Mouse (Mus musculus): ENCODE measurements around the gene Bsn. TPM values are rescaled to one million over a fixed set of nuclear protein-coding genes. Genes with fewer than 3 reads are reported as not detected.

Gene Bsn
- polyA plus RNA-seq, 1 experiment from 2014 or later: 0.76 TPM

DNA sequence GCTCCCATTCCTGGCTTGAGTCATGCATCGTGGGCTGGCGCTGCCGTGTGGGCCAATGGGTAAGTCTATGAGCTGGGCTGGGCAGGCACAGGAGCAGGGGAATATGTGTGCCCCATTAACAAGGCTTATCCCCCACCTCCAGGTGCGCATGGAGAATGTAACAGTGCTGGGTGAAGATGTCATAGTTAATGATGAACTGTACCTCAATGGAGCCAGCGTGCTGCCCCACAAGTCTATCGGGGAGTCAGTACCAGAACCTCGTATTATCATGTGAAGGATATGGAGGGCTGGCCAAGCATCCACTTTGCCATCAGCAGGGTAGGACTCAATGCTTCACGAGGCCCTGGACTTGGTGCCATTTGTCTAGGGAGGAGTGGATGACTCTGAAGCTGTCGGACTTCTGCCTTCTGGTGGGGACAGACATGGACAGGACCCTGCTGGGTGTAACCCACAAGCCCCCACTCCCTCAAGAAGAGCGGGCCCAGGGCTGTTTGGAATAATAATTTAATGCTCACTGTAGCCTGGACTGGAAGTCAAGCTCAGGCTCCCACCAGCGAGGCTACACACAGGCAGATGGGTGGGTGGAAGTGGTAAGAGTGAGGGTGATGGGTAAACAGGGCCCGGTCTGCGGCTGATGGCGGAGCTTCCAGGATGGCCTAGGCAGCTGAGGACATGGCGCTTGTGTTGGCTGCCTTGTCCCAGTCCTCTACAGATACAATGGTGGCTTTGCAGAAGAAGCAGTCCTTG, 138.8 kb downstream of the Bsn start:
- Histone ChIP-seq H3K27me3 (ENCODE audit: control insufficient read depth, insufficient read depth, low read length) (no peaks in the 10 kb centered on the region), H3K36me3 (ENCODE audit: control insufficient read depth, insufficient read depth, low read length) (peaks cover 51% of the 10 kb centered on the region), H3K4me2 (replicated peaks; ENCODE audit: low read depth, low read length) (no peak overlapping the region), H3K4me1 (ENCODE audit: control insufficient read depth, insufficient read depth, low read length) (peaks cover 22% of the 10 kb centered on the region), H3K9ac (ENCODE audit: low read depth, low read length) (no peak overlapping the region), H3K4me3 (ENCODE audit: low read length) (no peak overlapping the region), H3K27ac (ENCODE audit: low read depth, low read length) (no peak overlapping the region), H3K9me3 (ENCODE audit: control insufficient read depth, low read length) (no peaks in the 10 kb centered on the region)
- 93% methylated on average over 15 of the region's 15 CpGs for WGBS
- ATAC-seq (ENCODE audit: low FRiP score, low TSS enrichment): no peak

DNA sequence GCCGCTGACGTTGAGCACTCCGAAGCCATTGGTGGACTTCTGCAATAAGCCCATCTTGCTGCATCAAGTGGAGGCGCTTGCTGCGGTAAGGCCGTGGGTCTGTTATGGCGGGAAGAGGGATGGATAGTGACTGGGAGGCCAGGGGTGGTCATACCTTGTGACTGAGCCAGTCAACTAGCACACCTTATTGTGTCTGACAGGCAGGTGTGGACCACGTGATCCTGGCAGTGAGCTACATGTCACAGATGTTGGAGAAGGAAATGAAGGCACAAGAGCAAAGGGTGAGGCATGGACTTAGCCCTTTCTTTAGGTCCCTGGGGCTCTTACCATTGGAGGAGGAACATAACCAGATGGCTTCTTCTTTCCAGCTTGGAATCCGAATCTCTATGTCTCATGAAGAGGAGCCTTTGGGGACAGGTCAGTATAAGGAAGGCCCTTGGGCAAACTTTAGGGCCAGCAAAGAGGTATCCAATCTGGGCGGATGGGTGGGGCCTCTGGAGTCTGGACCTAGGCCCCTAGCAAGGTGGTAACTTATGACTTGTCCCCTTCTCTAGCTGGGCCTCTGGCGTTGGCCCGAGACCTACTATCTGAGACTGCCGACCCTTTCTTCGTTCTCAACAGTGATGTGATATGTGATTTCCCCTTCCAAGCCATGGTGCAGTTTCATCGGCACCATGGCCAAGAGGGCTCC, 140.5 kb downstream of the Bsn start:
- Histone ChIP-seq H3K4me2 (replicated peaks; ENCODE audit: low read depth, low read length) (peak overlapping the region; percentile 87), H3K27me3 (ENCODE audit: control insufficient read depth, insufficient read depth, low read length) (no peaks in the 10 kb centered on the region), H3K36me3 (ENCODE audit: control insufficient read depth, insufficient read depth, low read length) (peaks cover 53% of the 10 kb centered on the region), H3K27ac (ENCODE audit: low read depth, low read length) (peak overlapping the region; percentile 71), H3K9me3 (ENCODE audit: control insufficient read depth, low read length) (no peaks in the 10 kb centered on the region), H3K9ac (ENCODE audit: low read depth, low read length) (peak overlapping the region; percentile 70), H3K4me3 (ENCODE audit: low read length) (peak overlapping the region; percentile 84), H3K4me1 (ENCODE audit: control insufficient read depth, insufficient read depth, low read length) (peaks cover 22% of the 10 kb centered on the region)
- ATAC-seq (ENCODE audit: low FRiP score, low TSS enrichment): no peak
- whole genome bisulfite sequencing: 43% methylated on average over 15 of the region's 15 CpGs

DNA sequence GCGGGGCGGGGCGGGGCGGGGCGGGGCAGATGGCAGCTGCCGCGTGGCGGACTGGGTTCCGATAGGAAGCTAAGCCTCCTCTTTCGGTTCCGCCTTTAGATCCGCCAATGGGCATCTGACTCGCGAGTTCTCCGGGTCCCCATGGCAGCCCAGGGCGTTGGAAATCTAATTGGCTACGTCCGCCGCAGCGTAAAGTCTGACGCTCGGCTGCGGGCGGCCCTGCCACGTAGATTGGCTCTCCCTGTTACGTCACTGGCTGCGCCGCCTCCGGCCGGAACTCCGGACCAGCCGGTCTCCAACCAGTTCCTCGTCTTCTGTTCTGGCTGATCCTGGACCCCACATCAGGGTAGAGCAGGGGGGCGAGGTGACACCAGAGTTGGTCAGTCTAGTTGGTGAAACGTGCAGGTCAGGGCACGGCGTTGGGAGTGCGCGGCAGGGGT, 141.1 kb downstream of the Bsn start, which contains the start of gene Gmppb:
Gene Gmppb, plus strand, starts transcription at position 227 of the 440 bp plus-strand sequence.
- H3K4me1 ChIP-seq (ENCODE audit: control insufficient read depth, insufficient read depth, low read length): peaks cover 22% of the 10 kb centered on the region
- H3K27ac ChIP-seq (ENCODE audit: low read depth, low read length): peak within 1 kb of the TSS; percentile 71
- H3K4me3 ChIP-seq (ENCODE audit: low read length): peak within 1 kb of the TSS; percentile 84
- no peaks in the 10 kb centered on the region for H3K27me3 ChIP-seq (ENCODE audit: control insufficient read depth, insufficient read depth, low read length)
- peak within 1 kb of the TSS; percentile 87 for H3K4me2 ChIP-seq (replicated peaks; ENCODE audit: low read depth, low read length)
- no peaks in the 10 kb centered on the region for H3K9me3 ChIP-seq (ENCODE audit: control insufficient read depth, low read length)
- H3K36me3 ChIP-seq (ENCODE audit: control insufficient read depth, insufficient read depth, low read length): peaks cover 51% of the 10 kb centered on the region
- peak; percentile 93 for ATAC-seq (ENCODE audit: low FRiP score, low TSS enrichment)
- H3K9ac ChIP-seq (ENCODE audit: low read depth, low read length): peak within 1 kb of the TSS; percentile 70
- under 1% methylated on average over 36 of the region's 39 CpGs for WGBS

DNA sequence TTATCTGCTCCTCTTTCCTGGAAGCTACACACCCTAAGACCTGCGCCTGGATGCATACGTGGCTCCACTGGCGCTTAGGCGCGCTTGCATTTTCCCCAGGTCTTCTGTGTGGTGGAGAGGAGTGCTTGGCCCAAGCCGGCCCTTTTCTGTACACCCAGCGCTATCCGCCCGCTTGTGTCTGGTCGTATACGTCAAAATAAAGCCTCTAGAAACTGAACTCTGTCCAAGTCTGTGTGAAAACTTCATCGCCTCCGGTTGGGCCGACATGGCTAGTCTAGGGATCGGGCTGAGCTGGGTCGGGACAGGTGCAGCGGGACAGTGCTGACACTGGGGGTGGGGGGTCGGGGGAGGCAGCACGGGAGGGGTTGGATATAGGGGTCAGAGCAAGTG, 141.6 kb downstream of the Bsn start:
- Histone ChIP-seq H3K4me1 (ENCODE audit: control insufficient read depth, insufficient read depth, low read length) (peaks cover 22% of the 10 kb centered on the region), H3K9me3 (ENCODE audit: control insufficient read depth, low read length) (no peaks in the 10 kb centered on the region), H3K4me2 (replicated peaks; ENCODE audit: low read depth, low read length) (peak overlapping the region; percentile 87), H3K27me3 (ENCODE audit: control insufficient read depth, insufficient read depth, low read length) (no peaks in the 10 kb centered on the region), H3K9ac (ENCODE audit: low read depth, low read length) (peak overlapping the region; percentile 70), H3K36me3 (ENCODE audit: control insufficient read depth, insufficient read depth, low read length) (peaks cover 46% of the 10 kb centered on the region), H3K27ac (ENCODE audit: low read depth, low read length) (peak overlapping the region; percentile 63; the same call in 1 of the 2 replicates), H3K4me3 (ENCODE audit: low read length) (peak overlapping the region; percentile 84)
- peak; percentile 60 for ATAC-seq (ENCODE audit: low FRiP score, low TSS enrichment)
- WGBS: under 1% methylated on average over 19 of the region's 19 CpGs

DNA sequence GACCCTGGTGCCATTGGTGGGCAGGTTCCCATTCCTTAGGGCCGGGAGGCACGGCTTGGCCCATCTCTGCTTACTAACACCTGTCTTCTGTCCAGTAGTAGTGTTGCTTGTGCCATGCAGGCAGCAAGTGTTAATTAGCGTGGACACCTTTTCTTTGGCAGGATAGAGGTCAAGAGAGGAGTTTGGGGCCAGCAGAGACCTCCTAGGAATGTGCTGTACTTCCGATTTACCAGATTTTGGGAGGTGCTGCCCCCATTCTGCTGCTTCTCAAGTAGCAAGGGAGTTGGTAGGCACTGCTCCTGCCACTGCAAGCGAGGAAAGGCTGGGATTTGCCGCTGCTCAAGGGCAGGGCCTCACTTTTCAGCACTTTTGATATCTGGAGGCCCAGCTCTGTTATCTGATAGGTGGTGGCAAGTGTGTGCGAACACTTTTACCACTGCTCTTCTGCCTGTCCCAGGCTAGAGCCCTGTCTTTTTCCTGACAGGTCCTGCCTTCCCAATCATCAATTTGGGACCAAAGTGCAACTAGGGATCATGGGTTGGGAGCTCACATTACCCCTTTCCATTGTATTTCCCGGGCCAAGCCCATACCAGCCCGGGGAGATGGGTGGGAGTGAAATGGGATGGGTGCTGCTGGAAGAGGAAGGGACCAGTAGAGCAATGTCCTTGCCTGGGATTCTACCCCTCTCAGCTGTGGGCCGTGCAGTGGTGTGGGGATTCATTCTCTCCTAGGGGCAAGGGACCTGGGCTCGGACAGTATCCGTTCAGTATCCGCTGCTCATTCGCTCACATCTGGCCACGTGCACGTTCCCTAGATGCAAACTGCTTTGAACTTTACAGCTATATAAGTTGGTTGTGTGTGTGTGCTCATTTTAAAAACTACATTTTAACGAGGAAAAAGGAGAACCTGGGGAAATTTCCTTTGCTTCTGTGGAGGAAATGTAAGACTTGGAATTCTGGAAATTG, 142.3 kb downstream of the Bsn start:
- Histone ChIP-seq H3K9me3 (ENCODE audit: control insufficient read depth, low read length) (no peaks in the 10 kb centered on the region), H3K9ac (ENCODE audit: low read depth, low read length) (peak overlapping the region; percentile 70), H3K4me2 (replicated peaks; ENCODE audit: low read depth, low read length) (peak overlapping the region; percentile 87), H3K27me3 (ENCODE audit: control insufficient read depth, insufficient read depth, low read length) (no peaks in the 10 kb centered on the region), H3K27ac (ENCODE audit: low read depth, low read length) (peak overlapping the region; percentile 63; the same call in 1 of the 2 replicates), H3K4me3 (ENCODE audit: low read length) (peak overlapping the region; percentile 84), H3K4me1 (ENCODE audit: control insufficient read depth, insufficient read depth, low read length) (peaks cover 16% of the 10 kb centered on the region), H3K36me3 (ENCODE audit: control insufficient read depth, insufficient read depth, low read length) (peaks cover 49% of the 10 kb centered on the region)
- ATAC-seq (ENCODE audit: low FRiP score, low TSS enrichment): no peak
- WGBS: 41% methylated on average over 17 of the region's 17 CpGs

DNA sequence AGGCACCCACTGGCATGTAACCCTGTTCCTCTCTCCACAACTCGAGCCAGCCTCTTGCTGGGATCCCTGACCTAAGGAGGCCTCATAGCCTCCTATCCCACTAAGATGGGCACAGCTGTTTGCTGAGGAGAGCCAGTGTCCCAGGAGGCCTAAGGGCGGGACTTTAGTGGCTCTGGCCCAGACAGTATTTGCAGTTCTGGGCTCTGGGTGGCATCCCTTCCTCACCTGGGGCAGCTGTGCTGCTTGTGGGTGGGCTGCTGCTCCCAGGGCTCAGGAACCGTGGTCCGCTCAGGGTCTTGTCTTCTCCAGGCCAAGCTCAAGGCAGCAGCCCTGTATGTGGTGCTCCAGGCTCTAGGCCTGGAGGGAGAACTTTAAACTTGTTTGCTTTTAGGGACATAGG, 143.6 kb downstream of the Bsn start:
- peaks cover 54% of the 10 kb centered on the region for H3K36me3 ChIP-seq (ENCODE audit: control insufficient read depth, insufficient read depth, low read length)

More for the DNA sequence above, 143.6 kb downstream of the Bsn start:
- H3K27ac ChIP-seq (ENCODE audit: low read depth, low read length): no peak overlapping the region
- no peaks in the 10 kb centered on the region for H3K9me3 ChIP-seq (ENCODE audit: control insufficient read depth, low read length)
- 87% methylated on average over 4 of the region's 4 CpGs for WGBS
- no peak overlapping the region for H3K4me2 ChIP-seq (replicated peaks; ENCODE audit: low read depth, low read length)
- H3K9ac ChIP-seq (ENCODE audit: low read depth, low read length): no peak overlapping the region
- H3K4me1 ChIP-seq (ENCODE audit: control insufficient read depth, insufficient read depth, low read length): peaks cover 11% of the 10 kb centered on the region
- H3K27me3 ChIP-seq (ENCODE audit: control insufficient read depth, insufficient read depth, low read length): no peaks in the 10 kb centered on the region
- ATAC-seq (ENCODE audit: low FRiP score, low TSS enrichment): no peak
- no peak overlapping the region for H3K4me3 ChIP-seq (ENCODE audit: low read length)

Small RNA genes within 50 kb of the gene (microRNA-seq; reads per million reads assigned to microRNA genes)
- gene Gm47303 (not detected), gene Mir7088 (not detected)

Other genes starting within 250 kb of the Bsn start
- gene Traip, start 240.2 kb downstream of the Bsn start, polyA plus RNA-seq (2014; fragmentation: Nextera tagmentation; extraction: Ambion mirVana): 23.7 and 24.5 TPM in 2 replicates
- gene Uba7, start 214.9 kb downstream of the Bsn start, polyA plus RNA-seq (2014; fragmentation: Nextera tagmentation; extraction: Ambion mirVana): 25.7 and 28.0 TPM in 2 replicates
- gene Gm20661, start 207.3 kb downstream of the Bsn start, polyA plus RNA-seq (2014; fragmentation: Nextera tagmentation; extraction: Ambion mirVana): 4.8 and 5.5 TPM in 2 replicates
- gene Inka1, start 204.5 kb downstream of the Bsn start, polyA plus RNA-seq (2014; fragmentation: Nextera tagmentation; extraction: Ambion mirVana): 64.1 and 69.0 TPM in 2 replicates
- gene Cdhr4, start 197.9 kb downstream of the Bsn start, polyA plus RNA-seq (2014; fragmentation: Nextera tagmentation; extraction: Ambion mirVana): 8.8 and 9.6 TPM in 2 replicates
- 0.61 and 0.63 TPM in 2 replicates for gene Gm20662, start 194.0 kb downstream of the Bsn start, polyA plus RNA-seq (2014; fragmentation: Nextera tagmentation; extraction: Ambion mirVana)
- gene Ip6k1, start 187.9 kb downstream of the Bsn start, polyA plus RNA-seq (2014; fragmentation: Nextera tagmentation; extraction: Ambion mirVana): 21.2 and 28.4 TPM in 2 replicates
- 19.8 and 20.8 TPM in 2 replicates for gene Gmppb, start 141.1 kb downstream of the Bsn start, polyA plus RNA-seq (2014; fragmentation: Nextera tagmentation; extraction: Ambion mirVana)
- gene Amigo3, start 137.2 kb downstream of the Bsn start, polyA plus RNA-seq (2014; fragmentation: Nextera tagmentation; extraction: Ambion mirVana): 1.6 and 2.1 TPM in 2 replicates
- gene Mst1, start 109.9 kb downstream of the Bsn start, polyA plus RNA-seq (2014; fragmentation: Nextera tagmentation; extraction: Ambion mirVana): not detected in 2 replicates
- gene Rnf123, start 107.0 kb downstream of the Bsn start, polyA plus RNA-seq (2014; fragmentation: Nextera tagmentation; extraction: Ambion mirVana): 20.0 and 30.9 TPM in 2 replicates
- 55.2 and 57.8 TPM in 2 replicates for gene Apeh, start 95.8 kb downstream of the Bsn start, polyA plus RNA-seq (2014; fragmentation: Nextera tagmentation; extraction: Ambion mirVana)
- 60.7 and 129 TPM in 2 replicates for gene Dag1, start 73.6 kb upstream of the Bsn start, polyA plus RNA-seq (2014; fragmentation: Nextera tagmentation; extraction: Ambion mirVana)
- gene Nicn1, start 100.0 kb upstream of the Bsn start, polyA plus RNA-seq (2014; fragmentation: Nextera tagmentation; extraction: Ambion mirVana): 40.2 and 42.4 TPM in 2 replicates
- gene Amt, start 106.5 kb upstream of the Bsn start, polyA plus RNA-seq (2014; fragmentation: Nextera tagmentation; extraction: Ambion mirVana): 30.8 and 35.1 TPM in 2 replicates
- gene Rhoa, start 115.7 kb upstream of the Bsn start, polyA plus RNA-seq (2014; fragmentation: Nextera tagmentation; extraction: Ambion mirVana): 317 and 358 TPM in 2 replicates
- gene Tcta, start 115.8 kb upstream of the Bsn start, polyA plus RNA-seq (2014; fragmentation: Nextera tagmentation; extraction: Ambion mirVana): 26.6 and 27.8 TPM in 2 replicates
- gene Gpx1, start 148.5 kb upstream of the Bsn start, polyA plus RNA-seq (2014; fragmentation: Nextera tagmentation; extraction: Ambion mirVana): 654 and 725 TPM in 2 replicates
- 62.1 and 114 TPM in 2 replicates for gene Usp4, start 157.5 kb upstream of the Bsn start, polyA plus RNA-seq (2014; fragmentation: Nextera tagmentation; extraction: Ambion mirVana)
- gene 1700102P08Rik, start 202.4 kb upstream of the Bsn start, polyA plus RNA-seq (2014; fragmentation: Nextera tagmentation; extraction: Ambion mirVana): 0.36 and 0.79 TPM in 2 replicates
- 1.8 and 2.9 TPM in 2 replicates for gene Ccdc36, start 238.1 kb upstream of the Bsn start, polyA plus RNA-seq (2014; fragmentation: Nextera tagmentation; extraction: Ambion mirVana)
- not detected in 2 replicates for gene BC048562, start 246.1 kb upstream of the Bsn start, polyA plus RNA-seq (2014; fragmentation: Nextera tagmentation; extraction: Ambion mirVana)